Comparison of ENCODE assay signal across 27 mouse cellular contexts in genomic region chr12:16043466-16044214, GRCm38 (mm10).
DNase-seq lines count a peak whose midpoint lies in the region; ATAC-seq and TF ChIP-seq lines count a peak whose summit lies in the region.
"Had no signal": no experiment of that assay in that cellular context is flagged by ENCODE, and none has a peak within 500 bp of the region (broad histone marks: within the 10 kb centered on the region; RNA-seq: fewer than 3 reads in every experiment).

No protein-coding gene starts in this region.

- TF ChIP-seq EP300 in liver, postnatal 0 days (IDR thresholded peaks at IDR 0.05; ENCODE audit: low read depth), result 0 out of 2 replicates have a peak, but pooled peaks have one; percentile 20

- TF ChIP-seq POLR2A in testis, adult 2 months (IDR thresholded peaks at IDR 0.05; ENCODE audit: control insufficient read depth, low read depth, low read length), result no peak

- H3K27ac ChIP-seq in testis, adult 2 months (ENCODE audit: control insufficient read depth, insufficient read depth, low read depth, low read length), result peak overlapping the region; percentile 6; the same call in 1 of the 2 replicates
- no peak overlapping the region for H3K27ac ChIP-seq in liver, embryonic 11.5 days (ENCODE audit: low read depth, low read length)
- no peak overlapping the region for H3K27ac ChIP-seq in liver, postnatal 0 days (ENCODE audit: low read depth)
- H3K27ac ChIP-seq in hindbrain, embryonic 13.5 days, result no peak overlapping the region
- H3K27ac ChIP-seq: embryonic facial prominence, embryonic 10.5 days; embryonic facial prominence, embryonic 13.5 days; forebrain, embryonic 10.5 days; forebrain, embryonic 13.5 days; heart, adult 2 months; hindbrain, embryonic 12.5 days had no signal

- H3K9ac ChIP-seq in liver, embryonic 11.5 days (ENCODE audit: low read depth, low read length), result no peak overlapping the region
- no peak overlapping the region for H3K9ac ChIP-seq in liver, postnatal 0 days (replicated peaks)
- no peak overlapping the region for H3K9ac ChIP-seq in hindbrain, embryonic 13.5 days
- H3K9ac ChIP-seq: embryonic facial prominence, embryonic 13.5 days; forebrain, embryonic 13.5 days; hindbrain, embryonic 12.5 days had no signal

- no peak for TF ChIP-seq CTCF in testis, adult 2 months (IDR thresholded peaks at IDR 0.05; ENCODE audit: control insufficient read depth, insufficient read depth, insufficient replicate concordance, low read depth, low read length)
- TF ChIP-seq CTCF in liver, postnatal 0 days (IDR thresholded peaks at IDR 0.05; ENCODE audit: low read depth), result no peak

- H3K4me2 ChIP-seq in liver, embryonic 11.5 days, result no peak overlapping the region
- H3K4me2 ChIP-seq in liver, postnatal 0 days (ENCODE audit: low read depth, low read length), result no peak overlapping the region
- H3K4me2 ChIP-seq in hindbrain, embryonic 13.5 days, result no peak overlapping the region
- H3K4me2 ChIP-seq: embryonic facial prominence, embryonic 13.5 days; forebrain, embryonic 13.5 days; heart, embryonic 11.5 days; hindbrain, embryonic 12.5 days had no signal

- H3K36me3 ChIP-seq in megakaryocyte, embryonic 14.5 days (replicated peaks; ENCODE audit: low read length), result no peaks in the 10 kb centered on the region
- no peaks in the 10 kb centered on the region for H3K36me3 ChIP-seq in testis, adult 2 months (ENCODE audit: control insufficient read depth, insufficient read depth, low read length)
- H3K36me3 ChIP-seq in liver, embryonic 11.5 days (ENCODE audit: control insufficient read depth, insufficient read depth, low read length), result no peaks in the 10 kb centered on the region
- H3K36me3 ChIP-seq in liver, postnatal 0 days (replicated peaks; ENCODE audit: insufficient read depth, low read length), result no peaks in the 10 kb centered on the region
- H3K36me3 ChIP-seq in hindbrain, embryonic 13.5 days, result no peaks in the 10 kb centered on the region
- H3K36me3 ChIP-seq: embryonic facial prominence, embryonic 10.5 days; embryonic facial prominence, embryonic 13.5 days; forebrain, embryonic 10.5 days; hindbrain, embryonic 12.5 days had no signal

- peak overlapping the region; percentile 59 for H3K4me3 ChIP-seq in megakaryocyte, embryonic 14.5 days (replicated peaks)
- no peak overlapping the region for H3K4me3 ChIP-seq in testis, adult 2 months (ENCODE audit: control insufficient read depth, low read depth, low read length)
- no peak overlapping the region for H3K4me3 ChIP-seq in liver, embryonic 11.5 days (ENCODE audit: low read depth, low read length)
- no peak overlapping the region for H3K4me3 ChIP-seq in liver, postnatal 0 days (ENCODE audit: low read depth, low read length)
- no peak overlapping the region for H3K4me3 ChIP-seq in hindbrain, embryonic 13.5 days
- H3K4me3 ChIP-seq: embryonic facial prominence, embryonic 10.5 days; embryonic facial prominence, embryonic 13.5 days; erythroblast, embryonic 14.5 days; forebrain, embryonic 10.5 days; forebrain, embryonic 13.5 days; heart, adult 2 months; hindbrain, embryonic 12.5 days had no signal

- H3K4me1 ChIP-seq in megakaryocyte, embryonic 14.5 days, result peaks cover 45% of the 10 kb centered on the region
- H3K4me1 ChIP-seq in testis, adult 2 months (ENCODE audit: control insufficient read depth, insufficient read depth, low read length), result no peaks in the 10 kb centered on the region; the same call in 1 of the 2 replicates
- peaks cover 11% of the 10 kb centered on the region for H3K4me1 ChIP-seq in liver, embryonic 11.5 days (replicated peaks; ENCODE audit: control insufficient read depth, insufficient read depth, low read length)
- peaks cover 7% of the 10 kb centered on the region; the same call in 1 of the 2 replicates for H3K4me1 ChIP-seq in liver, postnatal 0 days (ENCODE audit: insufficient read depth)
- H3K4me1 ChIP-seq in hindbrain, embryonic 13.5 days (replicated peaks), result peaks cover 4% of the 10 kb centered on the region
- H3K4me1 ChIP-seq: embryonic facial prominence, embryonic 10.5 days; hindbrain, embryonic 12.5 days had no signal

- no peak for ATAC-seq in megakaryocyte, adult 5-6 weeks (ENCODE audit: poor library complexity, severe bottlenecking)
- peak; percentile 35; the same call in 1 of the 2 replicates for ATAC-seq in liver, embryonic 11.5 days (replicated peaks; ENCODE audit: low FRiP score)
- no peak for ATAC-seq in liver, postnatal 0 days
- no peak for ATAC-seq in hindbrain, embryonic 13.5 days (ENCODE audit: low FRiP score)
- ATAC-seq: CD4-positive, CD25-positive, alpha-beta regulatory T cell, adult 4 months; forebrain, embryonic 13.5 days; forebrain, embryonic 16.5 days; hindbrain, embryonic 16.5 days; Patski had no signal

- H3K9me3 ChIP-seq in megakaryocyte, embryonic 14.5 days, result no peaks in the 10 kb centered on the region
- no peaks in the 10 kb centered on the region for H3K9me3 ChIP-seq in liver, embryonic 11.5 days (ENCODE audit: control insufficient read depth, low read length)
- no peaks in the 10 kb centered on the region for H3K9me3 ChIP-seq in liver, postnatal 0 days (ENCODE audit: low read length)
- H3K9me3 ChIP-seq in hindbrain, embryonic 13.5 days, result no peaks in the 10 kb centered on the region
- H3K9me3 ChIP-seq: embryonic facial prominence, embryonic 10.5 days; embryonic facial prominence, embryonic 13.5 days; forebrain, embryonic 10.5 days; forebrain, embryonic 13.5 days; hindbrain, embryonic 12.5 days had no signal

- 50% methylated on average over 8 of the region's 8 CpGs for WGBS in liver, embryonic 11.5 days
- WGBS in liver, postnatal 0 days (ENCODE audit: insufficient replicate concordance), result 66% methylated on average over 8 of the region's 8 CpGs
- WGBS in hindbrain, embryonic 13.5 days, result 91% methylated on average over 8 of the region's 8 CpGs

- no peaks in the 10 kb centered on the region for H3K27me3 ChIP-seq in megakaryocyte, embryonic 14.5 days (replicated peaks)
- H3K27me3 ChIP-seq in testis, adult 2 months (ENCODE audit: control insufficient read depth, insufficient read depth, low read length), result no peaks in the 10 kb centered on the region
- H3K27me3 ChIP-seq in liver, embryonic 11.5 days (replicated peaks; ENCODE audit: control insufficient read depth, insufficient read depth, low read length), result no peaks in the 10 kb centered on the region
- no peaks in the 10 kb centered on the region for H3K27me3 ChIP-seq in liver, postnatal 0 days (ENCODE audit: insufficient read depth, low read length)
- no peaks in the 10 kb centered on the region for H3K27me3 ChIP-seq in hindbrain, embryonic 13.5 days
- H3K27me3 ChIP-seq: embryonic facial prominence, embryonic 13.5 days; forebrain, embryonic 13.5 days; hindbrain, embryonic 12.5 days; Patski had no signal

- no peak for DNase-seq in testis, postnatal 14 days (ENCODE audit: low spot score)
- DNase-seq in liver, embryonic 11.5 days (ENCODE audit: low spot score), result no peak
- no peak for DNase-seq in liver, postnatal 0 days
- no peak for DNase-seq in cerebellum, postnatal 14 days
- DNase-seq: adrenal gland, postnatal 14 days; cerebellum, adult 11 months; cerebellum, adult 2 months; cerebellum, adult 9-11 months; cerebellum, postnatal 36 days; embryo, embryonic 11 days; gastrocnemius, postnatal 14 days; heart, adult 2 months had no signal
